Mouse (Mus musculus) ES-Bruce4 (cell line): ENCODE measurements at regions not wholly inside any gene's neighbourhood (a gene's known extent, or its start where the extent isn't known, plus 50 kb on each side); places are given as distances from the start of the nearest gene placed in this dataset.
"Not testable (repeated sequence)": the region's sequence is repeated elsewhere in the genome, so short reads cannot be mapped to it uniquely, and the experiment has no call there.

Source experiments
- H3K27ac ChIP-seq: 2 replicates; pipeline ENCODE4 v1.5.1; 2012; ENCODE audit warnings: low read length, inconsistent platforms; ENCODE audit not compliant: insufficient read depth
- H3K27me3 ChIP-seq: 2 replicates; pipeline ENCODE4 v1.6.1; 2012; ENCODE audit warnings: mild to moderate bottlenecking, low read length, inconsistent platforms; ENCODE audit not compliant: control insufficient read depth, poor library complexity, insufficient read depth, severe bottlenecking
- H3K36me3 ChIP-seq: 2 replicates; pipeline ENCODE4 v1.6.1; 2012; ENCODE audit warnings: inconsistent platforms, mild to moderate bottlenecking, low read length, moderate library complexity; ENCODE audit not compliant: control insufficient read depth, poor library complexity, insufficient read depth, severe bottlenecking
- H3K4me1 ChIP-seq: one replicate; pipeline ENCODE4 v1.8.1; 2011; ENCODE audit warnings: low read length; ENCODE audit not compliant: control insufficient read depth, insufficient read depth
- H3K4me3 ChIP-seq: 2 replicates; pipeline ENCODE4 v1.5.1; 2011; ENCODE audit warnings: low read depth, mild to moderate bottlenecking, low read length
- H3K9ac ChIP-seq: 2 replicates; pipeline ENCODE4 v1.6.1; 2012; ENCODE audit warnings: low read depth, mild to moderate bottlenecking, inconsistent platforms; ENCODE audit not compliant: poor library complexity, severe bottlenecking
- H3K9me3 ChIP-seq: replicated peaks from 2 replicates; pipeline ENCODE4 v1.6.1; 2012; ENCODE audit warnings: mild to moderate bottlenecking, low read length, inconsistent platforms; ENCODE audit not compliant: control insufficient read depth, poor library complexity, insufficient read depth, severe bottlenecking
- CTCF ChIP-seq: IDR thresholded peaks from one replicate; pipeline ENCODE4 v1.8.1; 2011; ENCODE audit warnings: low read depth, low read length
- EP300 ChIP-seq: IDR thresholded peaks from 2 replicates; pipeline ENCODE4 v1.6.1; 2011; ENCODE audit warnings: low read depth, low read length; ENCODE audit not compliant: insufficient read depth
- POLR2A ChIP-seq: IDR thresholded peaks from one replicate; pipeline ENCODE4 v1.8.1; 2011; ENCODE audit warnings: low read length; ENCODE audit not compliant: insufficient read depth

DNA sequence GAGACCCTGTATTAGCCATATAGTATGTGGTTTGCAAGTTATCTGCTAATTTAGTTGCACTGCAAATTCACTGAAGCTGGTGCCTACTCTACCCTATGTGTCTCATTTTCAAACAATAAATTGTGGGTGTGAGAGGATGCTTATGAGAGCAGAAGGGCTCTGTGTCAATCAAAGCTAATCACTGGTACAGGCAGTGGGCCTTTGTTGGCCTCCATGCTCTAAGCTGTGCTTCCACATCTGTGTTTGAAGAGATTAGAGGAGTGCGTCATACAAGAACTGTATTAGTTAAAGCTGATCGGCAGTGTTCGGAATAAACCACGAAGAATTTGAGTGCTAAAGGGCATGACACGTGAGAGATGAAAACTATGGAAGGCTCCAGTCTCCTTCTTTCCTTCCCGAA, 549.6 kb upstream of the Pou3f2 start:
- Histone ChIP-seq H3K36me3 (no peaks in the 10 kb centered on the region), H3K4me1 (no peaks in the 10 kb centered on the region), H3K9me3 (no peaks in the 10 kb centered on the region), H3K27ac (no peak overlapping the region), H3K4me3 (no peak overlapping the region), H3K9ac (no peak overlapping the region), H3K27me3 (no peaks in the 10 kb centered on the region)
- TF ChIP-seq CTCF, result no peak
- no peak for TF ChIP-seq POLR2A
- TF ChIP-seq EP300, result no peak

DNA sequence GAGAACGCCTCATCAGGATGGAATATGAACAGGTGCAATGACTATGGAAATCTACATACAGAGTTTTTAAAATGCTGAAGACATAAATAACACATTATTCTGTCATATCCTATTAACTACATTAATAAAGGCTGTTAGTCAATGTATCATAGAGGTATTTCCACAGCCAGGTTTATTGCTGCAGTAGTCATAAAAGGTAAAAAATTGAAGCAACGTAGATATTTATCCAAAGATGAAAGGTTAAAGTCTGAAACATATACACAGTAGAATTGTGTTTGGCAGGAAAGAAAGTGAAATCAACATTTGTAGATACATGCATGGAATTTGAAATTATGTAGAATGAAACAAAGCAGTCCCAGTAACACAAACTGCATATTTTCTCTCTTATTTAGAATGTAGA, 543.1 kb upstream of the Pou3f2 start:
- TF ChIP-seq POLR2A (no peak), EP300 (no peak), CTCF (no peak)
- no peaks in the 10 kb centered on the region for H3K36me3 ChIP-seq
- no peaks in the 10 kb centered on the region for H3K9me3 ChIP-seq
- H3K4me3 ChIP-seq, result no peak overlapping the region
- H3K9ac ChIP-seq, result no peak overlapping the region
- no peak overlapping the region for H3K27ac ChIP-seq
- no peaks in the 10 kb centered on the region for H3K4me1 ChIP-seq
- H3K27me3 ChIP-seq, result no peaks in the 10 kb centered on the region

DNA sequence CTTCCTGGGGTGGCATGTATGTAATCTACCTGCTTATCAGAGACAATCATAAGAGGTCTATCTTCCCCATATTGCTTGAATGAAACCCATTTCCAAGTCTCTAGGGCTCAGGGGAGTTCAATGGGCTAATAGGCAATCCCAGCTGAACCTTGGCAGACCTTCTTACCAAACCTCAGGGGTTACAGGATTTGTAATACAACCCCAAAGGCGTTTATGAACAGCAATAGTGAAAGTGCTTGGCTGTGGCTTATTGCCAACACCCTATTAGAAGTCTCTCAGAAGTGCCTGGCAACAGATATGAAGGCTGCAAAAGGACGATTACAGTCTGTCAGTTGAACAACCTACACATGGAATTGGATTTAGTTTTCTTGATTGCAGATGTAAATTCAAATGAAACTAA, 534.0 kb upstream of the Pou3f2 start:
- H3K9me3 ChIP-seq, result no peaks in the 10 kb centered on the region
- no peaks in the 10 kb centered on the region for H3K27me3 ChIP-seq
- H3K4me3 ChIP-seq, result no peak overlapping the region
- no peak for TF ChIP-seq POLR2A
- no peak for TF ChIP-seq CTCF
- TF ChIP-seq EP300, result no peak
- no peaks in the 10 kb centered on the region for H3K4me1 ChIP-seq
- H3K9ac ChIP-seq, result no peak overlapping the region
- H3K36me3 ChIP-seq, result no peaks in the 10 kb centered on the region
- H3K27ac ChIP-seq, result no peak overlapping the region

GRCm38 (mm10) chr4:23010346-23010745, 522.2 kb upstream of the Pou3f2 start:
- Histone ChIP-seq H3K4me3 (no peak overlapping the region), H3K9me3 (no peaks in the 10 kb centered on the region), H3K9ac (no peak overlapping the region), H3K27me3 (no peaks in the 10 kb centered on the region), H3K36me3 (no peaks in the 10 kb centered on the region), H3K27ac (no peak overlapping the region), H3K4me1 (no peaks in the 10 kb centered on the region)
- TF ChIP-seq POLR2A, result no peak
- TF ChIP-seq EP300, result no peak
- no peak for TF ChIP-seq CTCF

GRCm38 (mm10) chr4:23009196-23009595, 521.0 kb upstream of the Pou3f2 start:
- H3K27me3 ChIP-seq, H3K4me1 ChIP-seq, H3K27ac ChIP-seq, H3K36me3 ChIP-seq, H3K9me3 ChIP-seq, H3K9ac ChIP-seq, H3K4me3 ChIP-seq: not testable (repeated sequence)

DNA sequence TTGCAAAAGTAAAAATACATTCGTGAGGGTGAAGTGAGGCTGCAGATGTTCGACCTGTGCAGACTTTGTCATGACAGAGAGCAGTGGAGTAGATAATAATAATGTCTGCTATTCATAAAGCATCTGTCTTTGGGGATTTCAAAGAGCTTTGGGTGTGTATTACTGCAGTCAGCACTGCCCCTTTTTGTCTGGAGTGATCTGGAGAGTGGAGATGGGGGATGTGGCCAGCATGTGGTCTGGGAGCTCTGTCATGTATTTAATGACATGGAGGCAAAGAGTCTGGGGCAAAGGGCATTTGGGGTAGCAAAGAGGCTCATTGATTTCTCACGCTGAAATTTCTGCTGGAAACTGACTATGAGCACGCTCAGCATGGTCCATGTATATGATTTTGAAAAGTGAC, 510.8 kb upstream of the Pou3f2 start:
- Histone ChIP-seq H3K9ac (no peak overlapping the region), H3K36me3 (no peaks in the 10 kb centered on the region)

More for the DNA sequence above, 510.8 kb upstream of the Pou3f2 start:
- Histone ChIP-seq H3K27ac (no peak overlapping the region), H3K27me3 (no peaks in the 10 kb centered on the region), H3K9me3 (no peaks in the 10 kb centered on the region), H3K4me3 (no peak overlapping the region), H3K4me1 (no peaks in the 10 kb centered on the region)
- no peak for TF ChIP-seq POLR2A
- no peak for TF ChIP-seq CTCF
- no peak for TF ChIP-seq EP300
